In the genomic region with DNA sequence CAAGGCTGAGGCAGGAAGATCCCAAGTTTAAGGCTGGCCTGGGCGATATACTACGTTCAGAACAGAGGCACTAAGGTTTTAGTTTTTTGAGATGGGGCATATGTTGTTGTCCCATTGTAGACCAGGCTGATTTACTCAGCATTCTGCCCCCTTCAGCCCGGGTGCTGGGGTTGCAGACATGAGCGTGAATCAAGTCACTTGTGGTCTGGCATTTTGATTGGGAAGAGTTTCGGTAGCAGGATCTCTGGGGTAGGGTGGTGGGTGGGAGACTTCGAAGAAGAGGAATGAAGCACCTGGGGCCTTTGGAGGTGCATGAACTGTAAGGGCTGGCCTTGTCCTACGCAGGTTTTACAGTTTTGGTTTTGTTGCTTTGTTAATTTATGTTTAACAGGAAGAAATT, we compare ENCODE assay signal across 17 mouse cellular contexts.
"Had no signal": no experiment of that assay in that cellular context is flagged by ENCODE, and none has a peak within 500 bp of the region (broad histone marks: within the 10 kb centered on the region; RNA-seq: fewer than 3 reads in every experiment).

No protein-coding gene starts in this region.

- H3K4me1 ChIP-seq: neural tube, embryonic 12.5 days; neural tube, embryonic 13.5 days; neural tube, embryonic 15.5 days; stomach, embryonic 15.5 days had no signal

- DNase-seq: retina, postnatal 1 day; right cerebral cortex, adult 18-20 months; right cerebral cortex, postnatal 14 days; right cerebral cortex, postnatal 25 days; right cerebral cortex, postnatal 4 days; spleen, adult 18-20 months; thymus, adult 18-20 months; thymus, adult 2 months; thymus, postnatal 14 days; thymus, postnatal 25 days; thymus, postnatal 36 days; thymus, postnatal 4 days had no signal

- H3K27me3 ChIP-seq: neural tube, embryonic 12.5 days; neural tube, embryonic 13.5 days; neural tube, embryonic 15.5 days; stomach, embryonic 15.5 days had no signal

- H3K27ac ChIP-seq: neural tube, embryonic 12.5 days; neural tube, embryonic 13.5 days; neural tube, embryonic 15.5 days; stomach, embryonic 15.5 days; stomach, postnatal 0 days had no signal

- H3K4me3 ChIP-seq: neural tube, embryonic 12.5 days; neural tube, embryonic 13.5 days; neural tube, embryonic 15.5 days; stomach, embryonic 15.5 days had no signal

- H3K4me2 ChIP-seq: neural tube, embryonic 12.5 days; neural tube, embryonic 13.5 days; neural tube, embryonic 15.5 days; stomach, embryonic 15.5 days had no signal

- H3K9me3 ChIP-seq: neural tube, embryonic 12.5 days; neural tube, embryonic 13.5 days; neural tube, embryonic 15.5 days; stomach, embryonic 15.5 days had no signal

- H3K9ac ChIP-seq: neural tube, embryonic 12.5 days; neural tube, embryonic 13.5 days; neural tube, embryonic 15.5 days; stomach, embryonic 15.5 days had no signal
